Mouse (Mus musculus) limb, embryonic 14.5 days (tissue): ENCODE data around the gene Tnpo3. TPM values are rescaled to one million over a fixed set of nuclear protein-coding genes. Genes with fewer than 3 reads are reported as not detected.

Experiments used
- ATAC-seq: fragments of 200-750 bp; cut with Nextera tagmentation; 2 replicates; pipeline ENCODE4 v1.8.0; 2017; ENCODE audit warnings: low read depth, moderate number of reproducible peaks, moderate TSS enrichment; ENCODE audit not compliant: low FRiP score
- DNase-seq: peaks from one replicate; pipeline ENCODE4 v3.0.0-alpha.2; 2015; ENCODE audit warnings: low spot score
- H3K27ac ChIP-seq: fragments of 300-500 bp; sonication (generic); replicated peaks from 2 replicates; pipeline ENCODE4 v1.5.1; 2014; ENCODE audit warnings: low read depth, mild to moderate bottlenecking, low read length, moderate library complexity, mixed read lengths
- H3K27me3 ChIP-seq: fragments of 300-500 bp; sonication (generic); 2 replicates; pipeline ENCODE4 v1.6.1; 2014; ENCODE audit warnings: low read length, mixed read lengths; ENCODE audit not compliant: control insufficient read depth, insufficient read depth
- H3K36me3 ChIP-seq: fragments of 300-500 bp; sonication (generic); 2 replicates; pipeline ENCODE4 v1.6.1; 2014; ENCODE audit warnings: mild to moderate bottlenecking, low read length, moderate library complexity, mixed read lengths; ENCODE audit not compliant: control insufficient read depth, insufficient read depth
- H3K4me1 ChIP-seq: fragments of 300-500 bp; sonication (generic); 2 replicates; pipeline ENCODE4 v1.6.1; 2014; ENCODE audit warnings: antibody characterized with exemption, low read length, mixed read lengths; ENCODE audit not compliant: control insufficient read depth, insufficient read depth
- H3K4me2 ChIP-seq: fragments of 300-500 bp; sonication (generic); replicated peaks from 2 replicates; pipeline ENCODE4 v1.6.1; 2014; ENCODE audit warnings: low read depth, mild to moderate bottlenecking, low read length, moderate library complexity; ENCODE audit not compliant: severe bottlenecking
- H3K4me3 ChIP-seq: fragments of 300-500 bp; sonication (generic); replicated peaks from 2 replicates; pipeline ENCODE4 v1.5.1; 2014; ENCODE audit warnings: low read length
- H3K9ac ChIP-seq: fragments of 300-500 bp; sonication (generic); 2 replicates; pipeline ENCODE4 v1.6.1; 2014; ENCODE audit warnings: mild to moderate bottlenecking, low read depth, low read length, moderate library complexity; ENCODE audit not compliant: severe bottlenecking
- H3K9me3 ChIP-seq: fragments of 300-500 bp; sonication (generic); 2 replicates; pipeline ENCODE4 v1.6.1; 2016; ENCODE audit warnings: low read length; ENCODE audit not compliant: control insufficient read depth
- POLR2A ChIP-seq: fragments of 200-500 bp; IDR thresholded peaks from 2 replicates; pipeline ENCODE4 v1.8.0; 2012; ENCODE audit warnings: inconsistent platforms, mild to moderate bottlenecking, moderate library complexity, borderline replicate concordance; ENCODE audit not compliant: insufficient read depth, insufficient read length; ENCODE audit errors: extremely low read depth
- WGBS: fragments of 180-500 bp; shearing (Covaris S2); extraction: QIAGEN DNeasy Blood & Tissue Kit; methylation state at CpG from one replicate; pipeline ENCODE4 v1.1.7; 2014; 5-methylcytosine and 5-hydroxymethylcytosine counted together
- polyA plus RNA-seq, 2 experiments: library from polyadenylated mRNA; depleted of rRNA in 1 of 2; stranded (reverse) in 1 of 2; unstranded in 1 of 2; fragments of >200 nt; fragmentation: Nextera tagmentation in 1 of 2; extraction: Ambion mirVana in 1 of 2; gene quantifications; 2 replicates each; pipeline versions ENCODE4 v1.2.1 to v1.2.3; 2012 to 2014

The Tnpo3 gene
- polyA plus RNA-seq, 2 experiments = 64.0 to 82.7 TPM

DNA sequence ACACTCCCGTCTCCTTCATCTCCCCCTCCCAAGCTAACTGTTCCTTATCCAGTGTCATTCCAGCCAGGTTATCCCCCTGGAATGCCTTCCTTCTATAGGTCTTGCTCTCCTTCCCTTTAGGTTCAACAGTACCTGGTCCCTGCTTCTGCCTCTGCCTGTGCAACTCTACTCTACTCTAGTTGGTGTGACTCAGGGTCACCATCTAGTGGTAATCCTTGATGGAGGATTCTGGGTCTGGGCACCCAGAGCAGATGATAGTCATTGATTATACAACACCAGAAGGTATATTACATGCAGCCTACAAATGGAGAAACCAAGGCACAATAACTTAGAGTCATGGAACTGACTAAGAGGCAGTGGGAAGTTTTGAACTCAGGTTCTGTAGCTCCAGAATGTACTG, 108.1 kb downstream of the Tnpo3 start:
- no peak for TF ChIP-seq POLR2A
- H3K4me3 ChIP-seq = no peak overlapping the region
- no peak overlapping the region for H3K27ac ChIP-seq
- 100% methylated on average over 1 of the region's 1 CpGs for WGBS
- no peak overlapping the region for H3K9ac ChIP-seq
- H3K36me3 ChIP-seq = peaks cover 25% of the 10 kb centered on the region
- peaks cover 5% of the 10 kb centered on the region; the same call in 1 of the 2 replicates for H3K4me1 ChIP-seq
- no peak for ATAC-seq
- no peak overlapping the region for H3K4me2 ChIP-seq
- H3K9me3 ChIP-seq = no peaks in the 10 kb centered on the region
- DNase-seq = no peak
- H3K27me3 ChIP-seq = no peaks in the 10 kb centered on the region

DNA sequence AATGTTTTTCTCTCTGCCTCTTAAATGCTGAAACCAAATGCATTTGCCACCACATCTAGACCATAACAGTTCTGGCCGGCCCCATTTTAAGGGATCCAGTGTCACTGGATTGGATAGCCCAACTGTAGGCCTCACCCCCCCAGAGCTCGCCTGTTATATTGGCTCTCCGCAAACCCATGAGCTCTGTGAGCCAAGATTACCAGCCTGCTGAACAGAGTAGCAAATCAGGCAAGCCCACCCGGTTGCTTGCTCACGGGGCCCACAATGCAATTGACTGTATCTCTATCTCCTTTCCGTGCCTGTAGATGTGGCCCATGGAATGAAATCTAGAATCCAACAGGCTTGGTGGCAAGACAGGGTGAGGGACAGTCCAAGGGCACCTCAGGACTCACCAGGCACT, 108.9 kb downstream of the Tnpo3 start:
- H3K9me3 ChIP-seq = no peaks in the 10 kb centered on the region
- no peak overlapping the region for H3K4me3 ChIP-seq
- peaks cover 32% of the 10 kb centered on the region for H3K36me3 ChIP-seq
- H3K4me2 ChIP-seq = no peak overlapping the region
- WGBS = 90% methylated on average over 6 of the region's 6 CpGs
- ATAC-seq = no peak
- H3K9ac ChIP-seq = no peak overlapping the region
- no peak overlapping the region for H3K27ac ChIP-seq
- no peak for DNase-seq
- TF ChIP-seq POLR2A = no peak
- H3K27me3 ChIP-seq = no peaks in the 10 kb centered on the region
- H3K4me1 ChIP-seq = no peaks in the 10 kb centered on the region

DNA sequence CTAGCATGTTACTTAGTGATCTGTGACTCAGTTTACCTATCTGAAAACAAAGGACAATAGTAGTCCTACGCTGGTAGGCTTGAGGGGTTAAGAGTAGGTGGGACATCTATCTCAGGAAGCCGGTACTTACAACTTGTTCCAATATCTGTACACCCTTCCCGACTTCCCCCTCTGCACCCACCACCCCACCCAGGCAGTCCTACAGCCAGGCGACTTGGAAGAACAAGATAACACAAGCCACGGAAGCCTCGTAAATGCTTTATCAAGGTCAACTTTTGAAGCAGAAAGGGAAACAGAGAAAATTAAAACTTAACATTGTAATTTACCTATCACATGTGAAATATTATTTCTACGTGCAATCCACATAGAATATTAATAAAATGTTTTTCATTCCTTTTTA, 109.5 kb downstream of the Tnpo3 start:
- H3K36me3 ChIP-seq = peaks cover 33% of the 10 kb centered on the region
- no peak overlapping the region for H3K4me3 ChIP-seq
- H3K27ac ChIP-seq = no peak overlapping the region
- ATAC-seq = no peak
- no peak for TF ChIP-seq POLR2A
- DNase-seq = no peak
- H3K27me3 ChIP-seq = no peaks in the 10 kb centered on the region
- 91% methylated on average over 7 of the region's 7 CpGs for WGBS
- no peaks in the 10 kb centered on the region for H3K9me3 ChIP-seq
- no peaks in the 10 kb centered on the region for H3K4me1 ChIP-seq
- no peak overlapping the region for H3K4me2 ChIP-seq
- H3K9ac ChIP-seq = no peak overlapping the region

DNA sequence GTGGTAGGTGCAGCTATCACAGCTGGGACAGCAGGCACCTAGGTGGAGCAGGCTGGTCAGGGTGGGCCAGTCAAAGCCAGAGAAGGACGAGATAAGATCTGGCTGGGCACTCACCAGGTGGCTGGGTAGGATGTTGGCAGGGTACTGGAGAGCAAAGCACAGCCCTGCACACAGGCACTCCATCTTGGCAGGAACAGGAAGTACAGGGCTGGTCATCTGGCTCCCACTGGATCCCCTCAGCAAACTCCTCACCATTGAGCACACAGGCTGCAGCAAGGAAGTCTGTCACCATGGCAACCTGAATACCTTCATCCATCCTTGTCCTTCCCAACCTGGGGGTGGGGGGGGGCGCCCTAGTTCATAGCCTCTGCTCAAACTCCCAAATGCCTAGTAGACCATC, 111.9 kb downstream of the Tnpo3 start:
- H3K9me3 ChIP-seq = no peaks in the 10 kb centered on the region
- ATAC-seq = no peak
- DNase-seq = no peak

GRCm38 (mm10) chr6:29496270-29496669, 113.4 kb downstream of the Tnpo3 start:
- Histone ChIP-seq H3K9ac (no peak overlapping the region), H3K27ac (no peak overlapping the region), H3K27me3 (no peaks in the 10 kb centered on the region), H3K4me2 (no peak overlapping the region), H3K9me3 (no peaks in the 10 kb centered on the region), H3K36me3 (peaks cover 44% of the 10 kb centered on the region), H3K4me3 (no peak overlapping the region), H3K4me1 (no peaks in the 10 kb centered on the region)
- WGBS = 33% methylated on average over 23 of the region's 25 CpGs
- DNase-seq = no peak
- no peak for ATAC-seq
- TF ChIP-seq POLR2A = no peak

More for the DNA sequence above, 111.9 kb downstream of the Tnpo3 start:
- Histone ChIP-seq H3K4me2 (no peak overlapping the region), H3K4me1 (no peaks in the 10 kb centered on the region), H3K27ac (no peak overlapping the region), H3K4me3 (no peak overlapping the region), H3K27me3 (no peaks in the 10 kb centered on the region), H3K9ac (no peak overlapping the region), H3K36me3 (peaks cover 39% of the 10 kb centered on the region)
- 65% methylated on average over 2 of the region's 2 CpGs for WGBS
- no peak for TF ChIP-seq POLR2A

DNA sequence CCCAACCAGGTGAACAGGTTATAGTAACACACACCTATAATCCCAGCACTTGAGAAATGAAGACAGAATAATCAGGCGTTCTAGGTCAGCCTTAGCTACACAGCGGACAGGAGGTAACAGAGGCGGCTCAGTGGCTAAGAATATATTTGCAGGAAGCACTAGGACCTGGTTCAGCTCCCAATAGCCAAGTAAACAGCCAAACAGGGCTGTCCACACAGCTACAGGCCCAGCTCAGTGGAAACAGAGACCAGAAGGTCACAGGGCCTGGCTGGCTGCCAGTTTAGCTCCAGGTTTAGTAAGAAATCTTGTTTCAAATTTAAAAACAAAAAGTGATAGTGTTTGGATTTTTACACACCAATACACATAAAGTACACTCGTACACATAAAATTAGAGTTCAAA, 115.6 kb downstream of the Tnpo3 start:
- H3K9me3 ChIP-seq = no peaks in the 10 kb centered on the region
- ATAC-seq (no peak), DNase-seq (no peak)
- TF ChIP-seq POLR2A = no peak
- H3K4me2 ChIP-seq = no peak overlapping the region
- H3K27ac ChIP-seq = no peak overlapping the region
- H3K4me3 ChIP-seq = no peak overlapping the region
- 80% methylated on average over 4 of the region's 4 CpGs for WGBS
- peaks cover 47% of the 10 kb centered on the region; the same call in 1 of the 2 replicates for H3K36me3 ChIP-seq
- no peaks in the 10 kb centered on the region for H3K4me1 ChIP-seq
- no peak overlapping the region for H3K9ac ChIP-seq
- no peaks in the 10 kb centered on the region for H3K27me3 ChIP-seq

Other genes starting within 250 kb of the Tnpo3 start
- gene Opn1sw, start 221.4 kb downstream of the Tnpo3 start, polyA plus RNA-seq (2012; rRNA removed) = 1.3 and 2.1 TPM in 2 replicates
- 2.0 and 2.3 TPM in 2 replicates for gene Opn1sw, start 221.4 kb downstream of the Tnpo3 start, polyA plus RNA-seq (2014; fragmentation: Nextera tagmentation; extraction: Ambion mirVana)
- gene Ccdc136, start 213.6 kb downstream of the Tnpo3 start, polyA plus RNA-seq (2012; rRNA removed) = 25.3 and 26.0 TPM in 2 replicates
- gene Ccdc136, start 213.6 kb downstream of the Tnpo3 start, polyA plus RNA-seq (2014; fragmentation: Nextera tagmentation; extraction: Ambion mirVana) = 26.2 and 26.8 TPM in 2 replicates
- 38.1 and 43.9 TPM in 2 replicates for gene Flnc, start 176.6 kb downstream of the Tnpo3 start, polyA plus RNA-seq (2012; rRNA removed)
- 25.1 and 27.0 TPM in 2 replicates for gene Flnc, start 176.6 kb downstream of the Tnpo3 start, polyA plus RNA-seq (2014; fragmentation: Nextera tagmentation; extraction: Ambion mirVana)
- 195 and 204 TPM in 2 replicates for gene Atp6v1f, start 142.2 kb downstream of the Tnpo3 start, polyA plus RNA-seq (2012; rRNA removed)
- 226 and 239 TPM in 2 replicates for gene Atp6v1f, start 142.2 kb downstream of the Tnpo3 start, polyA plus RNA-seq (2014; fragmentation: Nextera tagmentation; extraction: Ambion mirVana)
- gene Atp6v1fnb, start 138.4 kb downstream of the Tnpo3 start, polyA plus RNA-seq (2012; rRNA removed) = 0.12 TPM in 1 of 2 replicates, not detected in the other
- 0.35 TPM in 1 of 2 replicates, not detected in the other for gene Atp6v1fnb, start 138.4 kb downstream of the Tnpo3 start, polyA plus RNA-seq (2014; fragmentation: Nextera tagmentation; extraction: Ambion mirVana)
- gene Kcp, start 101.9 kb downstream of the Tnpo3 start, polyA plus RNA-seq (2012; rRNA removed) = 92.4 and 136 TPM in 2 replicates
- gene Kcp, start 101.9 kb downstream of the Tnpo3 start, polyA plus RNA-seq (2014; fragmentation: Nextera tagmentation; extraction: Ambion mirVana) = 27.1 and 36.0 TPM in 2 replicates
- gene Irf5, start 83.3 kb downstream of the Tnpo3 start, polyA plus RNA-seq (2012; rRNA removed) = 4.8 and 5.0 TPM in 2 replicates
- 3.2 and 4.4 TPM in 2 replicates for gene Irf5, start 83.3 kb downstream of the Tnpo3 start, polyA plus RNA-seq (2014; fragmentation: Nextera tagmentation; extraction: Ambion mirVana)
- gene Tspan33, start 84.3 kb upstream of the Tnpo3 start, polyA plus RNA-seq (2012; rRNA removed) = 4.9 and 5.0 TPM in 2 replicates
- gene Tspan33, start 84.3 kb upstream of the Tnpo3 start, polyA plus RNA-seq (2014; fragmentation: Nextera tagmentation; extraction: Ambion mirVana) = 2.7 and 2.8 TPM in 2 replicates
- gene Smo, start 125.6 kb upstream of the Tnpo3 start, polyA plus RNA-seq (2012; rRNA removed) = 104 and 134 TPM in 2 replicates
- 58.1 and 68.4 TPM in 2 replicates for gene Smo, start 125.6 kb upstream of the Tnpo3 start, polyA plus RNA-seq (2014; fragmentation: Nextera tagmentation; extraction: Ambion mirVana)
- gene Ahcyl2, start 158.1 kb upstream of the Tnpo3 start, polyA plus RNA-seq (2012; rRNA removed) = 20.8 and 23.3 TPM in 2 replicates
- gene Ahcyl2, start 158.1 kb upstream of the Tnpo3 start, polyA plus RNA-seq (2014; fragmentation: Nextera tagmentation; extraction: Ambion mirVana) = 20.8 and 21.6 TPM in 2 replicates